14 mouse cellular contexts compared by ENCODE assay signal in genomic region chr5:32112206-32112916, GRCm38 (mm10). TPM values are rescaled to one million over a fixed set of nuclear protein-coding genes. Genes with fewer than 3 reads are reported as not detected.
DNase-seq lines count a peak whose midpoint lies in the region; ATAC-seq and TF ChIP-seq lines count a peak whose summit lies in the region.
"Had no signal": no experiment of that assay in that cellular context is flagged by ENCODE, and none has a peak within 500 bp of the region (broad histone marks: within the 10 kb centered on the region; RNA-seq: fewer than 3 reads in every experiment).

No protein-coding gene starts in this region.

- no peaks in the 10 kb centered on the region for H3K36me3 ChIP-seq in embryonic facial prominence, embryonic 13.5 days
- no peaks in the 10 kb centered on the region for H3K36me3 ChIP-seq in embryonic facial prominence, embryonic 10.5 days (replicated peaks)
- no peaks in the 10 kb centered on the region for H3K36me3 ChIP-seq in megakaryocyte, embryonic 14.5 days (replicated peaks; ENCODE audit: low read length)
- H3K36me3 ChIP-seq: limb, embryonic 10.5 days; lung, embryonic 15.5 days had no signal

- no peak overlapping the region for H3K9ac ChIP-seq in embryonic facial prominence, embryonic 13.5 days
- H3K9ac ChIP-seq: lung, embryonic 15.5 days had no signal

- 72% methylated on average over 7 of the region's 7 CpGs for WGBS in embryonic facial prominence, embryonic 13.5 days
- WGBS in embryonic facial prominence, embryonic 10.5 days, result 78% methylated on average over 7 of the region's 7 CpGs
- 68% methylated on average over 7 of the region's 7 CpGs for WGBS in lung, adult 2 months

- DNase-seq in embryonic facial prominence, embryonic 10.5 days (ENCODE audit: low spot score), result no peak
- peak; percentile 35 for DNase-seq in lung, postnatal 25 days (ENCODE audit: low spot score)
- DNase-seq in lung, adult 2 months, result no peak
- DNase-seq in thymus, adult 18-20 months, result no peak
- DNase-seq in yolk sac, embryonic 10.5 days (ENCODE audit: low spot score), result no peak
- no peak for DNase-seq in right cerebral cortex, postnatal 36 days (ENCODE audit: low spot score in 2 of 2)
- DNase-seq: adrenal gland, adult 2 months; cerebellum, postnatal 10 days; midbrain, embryonic 14.5 days had no signal

- no peak overlapping the region for H3K4me3 ChIP-seq in embryonic facial prominence, embryonic 13.5 days
- H3K4me3 ChIP-seq in embryonic facial prominence, embryonic 10.5 days, result no peak overlapping the region
- H3K4me3 ChIP-seq in lung, adult 2 months (replicated peaks; ENCODE audit: extremely low read depth, low read depth, low read length), result no peak overlapping the region
- H3K4me3 ChIP-seq in megakaryocyte, embryonic 14.5 days (replicated peaks), result peak overlapping the region; percentile 79
- H3K4me3 ChIP-seq: limb, embryonic 10.5 days; lung, embryonic 15.5 days had no signal

- no peak overlapping the region for H3K4me2 ChIP-seq in embryonic facial prominence, embryonic 13.5 days
- H3K4me2 ChIP-seq: lung, embryonic 15.5 days had no signal

- no peak for TF ChIP-seq CTCF in lung, adult 2 months (IDR thresholded peaks at IDR 0.05; ENCODE audit: insufficient read depth, low read length)

- H3K9me3 ChIP-seq in embryonic facial prominence, embryonic 13.5 days, result no peaks in the 10 kb centered on the region
- no peaks in the 10 kb centered on the region for H3K9me3 ChIP-seq in embryonic facial prominence, embryonic 10.5 days
- H3K9me3 ChIP-seq in megakaryocyte, embryonic 14.5 days, result no peaks in the 10 kb centered on the region; the same call in 1 of the 2 replicates
- H3K9me3 ChIP-seq: limb, embryonic 10.5 days; lung, embryonic 15.5 days had no signal

- no peaks in the 10 kb centered on the region for H3K27me3 ChIP-seq in embryonic facial prominence, embryonic 13.5 days
- H3K27me3 ChIP-seq in embryonic facial prominence, embryonic 10.5 days (replicated peaks; ENCODE audit: low read depth, poor library complexity, severe bottlenecking), result no peaks in the 10 kb centered on the region
- peaks cover 47% of the 10 kb centered on the region for H3K27me3 ChIP-seq in megakaryocyte, embryonic 14.5 days (replicated peaks)
- H3K27me3 ChIP-seq: lung, embryonic 15.5 days had no signal

- H3K4me1 ChIP-seq in embryonic facial prominence, embryonic 13.5 days, result peaks cover 12% of the 10 kb centered on the region; the same call in 1 of the 2 replicates
- H3K4me1 ChIP-seq in embryonic facial prominence, embryonic 10.5 days, result peaks cover 4% of the 10 kb centered on the region; the same call in 1 of the 2 replicates
- H3K4me1 ChIP-seq in lung, adult 2 months (ENCODE audit: control insufficient read depth, insufficient read depth, low read length), result no peaks in the 10 kb centered on the region
- peaks cover 69% of the 10 kb centered on the region for H3K4me1 ChIP-seq in megakaryocyte, embryonic 14.5 days
- H3K4me1 ChIP-seq: limb, embryonic 10.5 days; lung, embryonic 15.5 days had no signal

- no peak for ATAC-seq in embryonic facial prominence, embryonic 13.5 days (ENCODE audit: insufficient number of reproducible peaks, insufficient read depth, low FRiP score, low TSS enrichment, low read depth)

- peak overlapping the region; percentile 22; the same call in 1 of the 2 replicates for H3K27ac ChIP-seq in embryonic facial prominence, embryonic 13.5 days
- H3K27ac ChIP-seq in embryonic facial prominence, embryonic 10.5 days (replicated peaks), result no peak overlapping the region
- H3K27ac ChIP-seq: kidney, postnatal 0 days; limb, embryonic 10.5 days; lung, embryonic 15.5 days had no signal

- no peak for TF ChIP-seq POLR2A in lung, adult 2 months (IDR thresholded peaks at IDR 0.05; ENCODE audit: borderline replicate concordance, extremely low read depth, low read depth, low read length)

RNA-seq across cellular contexts. Expression of gene Fosl2, which starts 23.2 kb away (rescaled TPM):
- 6.9 and 7.0 TPM in 2 replicates for polyA plus RNA-seq in embryonic facial prominence, embryonic 13.5 days (2015; fragmentation: Nextera tagmentation; extraction: Ambion mirVana)
- 0.50 and 0.67 TPM in 2 replicates for polyA plus RNA-seq in embryonic facial prominence, embryonic 10.5 days (2016; fragmentation: Nextera tagmentation; extraction: Ambion mirVana)
- 22.6 and 25.2 TPM in 2 replicates for polyA plus RNA-seq in lung, adult 2 months (2012; rRNA removed)
- polyA plus RNA-seq in megakaryocyte, embryonic 14.5 days (2012; ENCODE audit: insufficient read depth, low replicate concordance), result 2.9 and 5.0 TPM in 2 replicates
